Mouse (Mus musculus) adrenal gland, postnatal 14 days (tissue): ENCODE measurements around the gene Ptprn2. TPM values are rescaled to one million over a fixed set of nuclear protein-coding genes. Genes with fewer than 3 reads are reported as not detected.

Source experiments
- DNase-seq: peaks from one replicate; pipeline ENCODE4 v3.0.0; 2021; ENCODE audit warnings: mixed read lengths
- total RNA-seq: library from RNA; stranded (reverse); gene quantifications from 2 replicates; pipeline ENCODE4 v1.2.3, GENCODE M21; 2021

Gene Ptprn2
- total RNA-seq, 1 experiment from 2014 or later: 15.4 TPM

DNA sequence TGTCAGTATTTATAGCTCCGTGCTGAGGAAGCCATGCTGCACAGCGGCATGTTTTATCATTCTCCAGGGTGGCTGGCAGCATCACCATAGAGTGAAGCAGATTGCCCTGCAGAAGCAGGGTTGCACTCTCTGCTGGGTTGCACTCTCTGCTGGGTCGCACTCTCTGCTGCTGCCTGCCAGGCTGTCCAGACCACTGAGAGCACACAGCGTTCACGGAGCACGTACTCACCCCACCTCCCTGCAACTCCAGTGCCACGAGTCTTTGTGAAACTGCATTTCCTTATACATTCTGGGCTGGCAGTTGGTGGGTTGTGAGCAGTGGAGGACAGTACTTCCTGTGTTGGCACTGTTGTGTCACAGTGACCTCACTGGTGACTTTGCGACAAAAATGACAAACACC is 108.9 kb downstream of the Ptprn2 start:
- no peak for DNase-seq

- DNase-seq: no peak
Observed at GRCm38 (mm10) chr12:116594866-116595610, 109.5 kb downstream of the Ptprn2 start.

GRCm38 (mm10) chr12:116595727-116596126 is 110.2 kb downstream of the Ptprn2 start:
- no peak for DNase-seq

GRCm38 (mm10) chr12:116596993-116597392 is 111.5 kb downstream of the Ptprn2 start:
- DNase-seq: no peak

DNA sequence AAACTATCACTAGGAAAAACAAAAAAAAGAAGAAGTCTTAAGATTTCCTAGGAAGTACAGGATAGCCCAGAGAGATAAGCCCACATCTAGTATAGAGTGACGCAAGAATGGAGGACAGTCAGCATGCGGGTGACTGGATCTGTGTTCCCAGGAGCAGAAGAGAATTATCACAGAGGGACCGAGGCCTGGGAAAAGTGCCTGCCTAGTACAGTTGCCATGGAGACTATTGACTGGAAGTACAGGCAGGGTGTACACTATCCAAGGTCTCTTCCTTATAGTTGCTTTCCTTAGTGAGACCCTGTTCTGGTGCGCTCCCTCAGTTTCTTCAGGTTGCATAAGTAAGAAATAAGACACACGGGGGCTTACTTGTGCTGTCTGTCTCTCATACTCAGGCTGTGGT is 112.2 kb downstream of the Ptprn2 start:
- DNase-seq: no peak

GRCm38 (mm10) chr12:116598123-116599005 is 112.8 kb downstream of the Ptprn2 start:
- no peak for DNase-seq

- DNase-seq: peak; percentile 25
Observed at GRCm38 (mm10) chr12:116599537-116599936, 114.0 kb downstream of the Ptprn2 start.

DNA sequence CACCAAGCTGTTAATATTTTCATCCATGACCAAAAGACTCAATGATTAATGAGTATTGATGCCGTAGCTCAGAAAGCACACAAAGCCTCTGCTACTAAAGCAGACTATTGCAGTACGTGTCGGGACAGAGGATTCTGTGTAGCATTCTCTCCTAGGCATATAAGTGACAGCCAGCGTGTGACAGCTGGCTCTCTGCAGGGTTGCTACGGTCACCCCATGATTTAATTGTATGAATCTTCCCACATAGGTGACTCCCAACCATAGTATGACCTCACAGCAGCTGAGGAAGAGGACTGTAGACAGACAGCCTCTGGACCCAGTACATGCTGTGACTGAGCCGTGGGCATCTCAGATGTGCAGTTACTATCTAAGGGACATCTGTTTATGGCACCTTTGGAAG is 114.5 kb downstream of the Ptprn2 start:
- DNase-seq: no peak

DNA sequence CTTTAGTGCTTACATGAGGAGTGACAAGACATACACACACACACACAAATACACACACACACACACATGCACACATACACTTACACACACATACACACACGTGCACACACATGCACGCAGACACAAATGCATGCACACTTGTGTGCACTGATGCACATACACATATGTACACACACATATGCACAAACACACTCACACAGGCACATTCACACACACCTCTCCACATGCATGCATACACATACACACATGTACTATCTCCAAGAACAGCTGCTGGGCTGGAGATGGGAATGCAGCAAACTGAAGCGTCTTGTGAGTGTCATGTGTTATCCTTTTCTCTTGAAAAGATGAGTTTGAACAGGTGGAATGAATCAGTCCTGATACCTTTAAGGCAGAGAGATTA is 115.9 kb downstream of the Ptprn2 start:
- DNase-seq: no peak

- no peak for DNase-seq
Observed at GRCm38 (mm10) chr12:116601921-116602320, 116.4 kb downstream of the Ptprn2 start.

DNA sequence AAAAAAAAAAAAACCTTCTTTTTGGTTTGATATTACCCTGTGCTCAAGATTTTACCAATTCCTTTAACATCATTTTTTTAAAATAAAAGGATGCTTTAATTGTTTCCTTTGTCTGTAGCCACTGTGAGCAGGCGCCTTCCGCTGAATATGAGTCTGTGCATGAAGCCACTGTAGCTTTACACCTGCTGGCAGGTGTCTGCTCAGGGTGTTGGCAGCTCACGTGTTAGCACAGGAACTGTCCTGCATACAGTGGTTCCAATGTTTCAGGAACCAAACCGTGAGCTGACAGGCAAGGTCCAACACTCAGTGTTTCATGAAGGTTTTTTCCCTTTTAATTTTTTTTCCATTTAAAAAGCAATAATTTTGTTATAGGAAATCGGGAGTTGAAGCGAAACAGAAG is 123.1 kb downstream of the Ptprn2 start:
- no peak for DNase-seq

- peak; percentile 82 for DNase-seq
Observed at GRCm38 (mm10) chr12:116619868-116620267, 134.3 kb downstream of the Ptprn2 start.

DNA sequence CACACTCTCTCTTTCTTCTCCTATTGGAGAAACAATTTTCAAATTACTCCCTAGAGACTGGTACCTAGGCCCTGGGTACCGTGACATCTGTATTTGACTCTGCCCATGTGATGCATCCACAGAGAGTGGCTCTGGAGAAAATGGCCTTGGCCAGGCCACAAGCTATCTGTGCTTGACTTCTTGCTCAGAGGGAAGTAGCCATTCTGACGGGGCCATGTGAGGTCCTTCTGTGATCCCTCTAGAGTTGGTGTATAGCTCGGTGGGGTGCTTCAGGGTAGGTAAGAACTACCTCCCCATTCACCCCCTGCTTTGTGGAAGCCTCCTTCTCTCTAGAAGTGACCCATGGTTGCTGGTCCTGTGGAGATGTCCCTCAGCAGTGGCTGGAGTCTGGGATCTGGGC is 134.8 kb downstream of the Ptprn2 start:
- DNase-seq: no peak

DNA sequence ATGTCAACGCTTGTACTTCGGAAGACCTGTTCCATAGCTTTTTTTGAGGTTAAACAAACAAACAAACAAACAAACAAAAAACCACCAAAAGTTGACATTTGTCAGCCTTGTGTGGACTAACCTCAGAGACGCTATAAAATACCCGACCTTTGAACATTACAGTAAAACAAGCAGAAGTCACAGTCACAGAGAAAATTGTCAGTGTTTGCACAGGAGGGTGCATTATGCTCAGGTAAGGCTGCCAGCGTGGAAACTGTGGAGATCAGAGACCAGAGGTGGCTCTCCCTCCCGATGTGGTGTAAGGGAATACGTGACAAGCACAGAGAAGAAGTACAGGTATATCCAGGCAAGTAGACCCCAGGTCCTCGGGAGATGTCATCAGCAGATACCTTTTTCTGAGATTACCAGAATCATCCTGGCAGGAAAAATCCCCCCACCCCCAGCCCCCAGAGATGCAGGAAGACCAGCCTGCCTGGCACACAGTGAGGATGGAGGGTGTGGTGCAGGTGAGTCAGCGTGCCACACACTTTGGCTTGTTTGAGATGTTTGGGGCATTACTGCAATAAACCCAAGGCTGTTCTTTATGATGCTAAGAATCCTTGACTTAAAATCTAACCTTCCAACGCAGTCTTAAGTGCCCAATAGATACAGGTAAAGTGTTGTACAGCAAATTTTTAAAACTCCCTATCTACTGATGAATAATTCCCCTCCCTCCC is 136.0 kb downstream of the Ptprn2 start:
- DNase-seq: no peak

GRCm38 (mm10) chr12:116622665-116623387 is 137.3 kb downstream of the Ptprn2 start:
- DNase-seq: no peak

GRCm38 (mm10) chr12:116625391-116626281 is 140.1 kb downstream of the Ptprn2 start:
- DNase-seq: peak; percentile 55

GRCm38 (mm10) chr12:116628992-116629391 is 143.5 kb downstream of the Ptprn2 start:
- no peak for DNase-seq

DNA sequence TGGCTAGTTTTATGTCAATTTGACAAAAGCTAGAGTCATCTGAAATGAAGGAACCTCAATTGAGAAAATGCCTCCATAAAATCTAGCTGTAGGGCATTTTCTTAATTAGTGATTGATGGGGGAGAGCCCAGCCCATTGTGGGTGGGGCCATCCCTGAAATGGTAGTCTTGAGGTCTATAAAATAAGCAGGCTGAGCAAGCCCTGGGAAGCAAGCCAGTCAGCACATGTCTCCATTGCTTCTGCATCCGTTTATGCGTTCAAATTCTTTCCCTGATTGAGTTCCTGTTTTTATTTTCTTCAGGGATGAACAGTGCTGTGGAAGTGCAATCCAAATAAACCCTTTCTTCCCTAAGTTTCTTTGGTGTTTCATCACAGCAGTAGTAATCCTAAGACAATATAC is 152.0 kb downstream of the Ptprn2 start:
- DNase-seq: no peak

GRCm38 (mm10) chr12:116640871-116641270 is 155.4 kb downstream of the Ptprn2 start:
- DNase-seq: no peak

DNA sequence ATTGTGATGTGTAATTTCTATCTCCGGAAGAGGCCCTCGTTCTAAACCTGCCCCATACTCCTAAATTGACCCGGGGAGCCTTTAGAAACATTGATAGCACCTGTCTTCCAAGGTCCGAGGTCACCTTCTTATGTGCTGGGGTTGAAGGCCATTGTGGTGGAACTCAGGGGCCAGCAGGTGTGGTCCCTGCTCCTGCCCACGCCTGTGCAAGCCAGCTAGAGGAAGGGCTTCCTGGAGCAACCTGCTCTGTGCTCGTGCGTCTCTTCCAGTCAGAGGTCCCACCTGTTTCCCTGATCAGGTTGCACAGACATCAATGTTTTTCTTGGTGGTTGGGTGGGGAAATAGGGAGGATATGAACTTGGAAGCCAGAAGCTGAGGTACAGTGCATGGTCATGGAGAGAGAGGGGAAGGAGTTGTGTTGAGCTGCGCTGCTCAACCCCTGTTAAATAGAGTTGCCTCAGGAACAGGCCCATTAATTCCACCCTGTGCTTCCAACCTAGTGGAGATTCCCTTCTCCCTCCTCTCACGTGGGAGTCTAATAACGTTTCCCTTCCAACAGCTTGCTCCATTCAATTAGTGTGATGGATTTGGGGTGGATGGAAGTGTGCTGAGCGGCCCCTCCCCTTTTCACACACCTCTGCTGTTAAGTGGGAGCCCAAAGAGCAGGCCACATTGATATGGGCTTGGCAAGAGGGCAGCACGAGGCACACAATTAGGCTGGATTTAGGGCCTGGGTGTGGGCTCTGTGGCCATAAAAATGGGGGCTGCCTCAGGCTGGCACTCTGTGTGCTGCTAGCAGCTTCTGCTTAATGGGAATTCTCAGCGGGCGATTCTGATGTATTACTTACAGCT is 156.0 kb downstream of the Ptprn2 start:
- no peak for DNase-seq
